8 mouse cellular contexts compared by ENCODE assay signal in genomic region chr12:64966652-64967435, GRCm38 (mm10). TPM values are rescaled to one million over a fixed set of nuclear protein-coding genes. Genes with fewer than 3 reads are reported as not detected.
A peak's percentile ranks its signal among the peaks of the same experiment; 100 is the strongest.
DNase-seq lines count a peak whose midpoint lies in the region; ATAC-seq lines count a peak whose summit lies in the region.

No protein-coding gene starts in this region.

- H3K9ac ChIP-seq in hindbrain, embryonic 12.5 days, result peak overlapping the region; percentile 94
- H3K9ac ChIP-seq in liver, embryonic 16.5 days (ENCODE audit: low read depth, low read length), result peak overlapping the region; percentile 91
- H3K9ac ChIP-seq in stomach, embryonic 14.5 days (replicated peaks; ENCODE audit: low read depth, low read length), result peak overlapping the region; percentile 80

- 4% methylated on average over 19 of the region's 19 CpGs for WGBS in hindbrain, embryonic 12.5 days
- 2% methylated on average over 19 of the region's 19 CpGs for WGBS in liver, embryonic 16.5 days (ENCODE audit: insufficient replicate concordance)
- WGBS in stomach, embryonic 14.5 days, result 3% methylated on average over 19 of the region's 19 CpGs

- peak overlapping the region; percentile 86 for H3K27ac ChIP-seq in hindbrain, embryonic 12.5 days
- H3K27ac ChIP-seq in liver, embryonic 16.5 days (ENCODE audit: low read length), result peak overlapping the region; percentile 69
- H3K27ac ChIP-seq in stomach, embryonic 14.5 days (ENCODE audit: low read length), result peak overlapping the region; percentile 91

- DNase-seq in cerebellum, adult 9-10 months, result peak; percentile 16
- peak; percentile 53 for DNase-seq in 3T3-L1 (ENCODE audit: low read depth, low spot score)
- peak; percentile 30 for DNase-seq in embryo, embryonic 10.5 days (ENCODE audit: low spot score)
- no peak for DNase-seq in urinary bladder, postnatal 10 days (ENCODE audit: low spot score)

- H3K27me3 ChIP-seq in hindbrain, embryonic 12.5 days, result no peaks in the 10 kb centered on the region
- H3K27me3 ChIP-seq in liver, embryonic 16.5 days (ENCODE audit: control insufficient read depth, insufficient read depth, low read depth, low read length), result no peaks in the 10 kb centered on the region
- H3K27me3 ChIP-seq in stomach, embryonic 14.5 days (ENCODE audit: control insufficient read depth, insufficient read depth, low read length), result no peaks in the 10 kb centered on the region

- ATAC-seq in cerebellum, adult (ENCODE audit: insufficient number of reproducible peaks, low FRiP score, low TSS enrichment), result no peak
- ATAC-seq in hindbrain, embryonic 12.5 days (ENCODE audit: low FRiP score), result no peak
- ATAC-seq in liver, embryonic 16.5 days (ENCODE audit: low read depth), result no peak
- ATAC-seq in stomach, embryonic 14.5 days (ENCODE audit: insufficient number of reproducible peaks, insufficient read depth, low FRiP score, low read depth), result no peak

- H3K9me3 ChIP-seq in hindbrain, embryonic 12.5 days (replicated peaks), result no peaks in the 10 kb centered on the region
- no peaks in the 10 kb centered on the region for H3K9me3 ChIP-seq in liver, embryonic 16.5 days (replicated peaks; ENCODE audit: control insufficient read depth, low read length)
- H3K9me3 ChIP-seq in stomach, embryonic 14.5 days (ENCODE audit: control insufficient read depth, low read depth, low read length), result no peaks in the 10 kb centered on the region

- peak overlapping the region; percentile 95 for H3K4me2 ChIP-seq in hindbrain, embryonic 12.5 days (replicated peaks)
- H3K4me2 ChIP-seq in liver, embryonic 16.5 days (ENCODE audit: low read depth, low read length), result peak overlapping the region; percentile 91
- peak overlapping the region; percentile 95 for H3K4me2 ChIP-seq in stomach, embryonic 14.5 days (replicated peaks; ENCODE audit: low read depth, low read length)

- H3K4me1 ChIP-seq in hindbrain, embryonic 12.5 days, result peaks cover 42% of the 10 kb centered on the region
- H3K4me1 ChIP-seq in liver, embryonic 16.5 days (ENCODE audit: control insufficient read depth, low read depth, low read length), result peaks cover 17% of the 10 kb centered on the region
- peaks cover 10% of the 10 kb centered on the region for H3K4me1 ChIP-seq in stomach, embryonic 14.5 days (ENCODE audit: control insufficient read depth, insufficient read depth, low read length)

- H3K4me3 ChIP-seq in hindbrain, embryonic 12.5 days, result peak overlapping the region; percentile 85
- peak overlapping the region; percentile 96 for H3K4me3 ChIP-seq in liver, embryonic 16.5 days (ENCODE audit: low read depth, low read length)
- H3K4me3 ChIP-seq in stomach, embryonic 14.5 days (ENCODE audit: low read depth, low read length), result peak overlapping the region; percentile 90

- H3K36me3 ChIP-seq in hindbrain, embryonic 12.5 days, result no peaks in the 10 kb centered on the region
- no peaks in the 10 kb centered on the region for H3K36me3 ChIP-seq in liver, embryonic 16.5 days (ENCODE audit: control insufficient read depth, insufficient read depth)
- no peaks in the 10 kb centered on the region for H3K36me3 ChIP-seq in stomach, embryonic 14.5 days (ENCODE audit: control insufficient read depth, insufficient read depth, low read length)

RNA-seq across cellular contexts. Expression of gene Togaram1, which starts 1.2 kb away (rescaled TPM):
- 26.7 and 30.0 TPM in 2 replicates for polyA plus RNA-seq in hindbrain, embryonic 12.5 days (2016; fragmentation: Nextera tagmentation; extraction: Ambion mirVana)
- 5.9 TPM in 2 replicates for polyA plus RNA-seq in liver, embryonic 16.5 days (2015; fragmentation: Nextera tagmentation; extraction: Ambion mirVana)
- 39.0 and 44.9 TPM in 2 replicates for polyA plus RNA-seq in stomach, embryonic 14.5 days (2014; fragmentation: Nextera tagmentation; extraction: Ambion mirVana)

RNA-seq across cellular contexts. Expression of gene Klhl28, which starts 1.5 kb away (rescaled TPM):
- polyA plus RNA-seq in hindbrain, embryonic 12.5 days (2016; fragmentation: Nextera tagmentation; extraction: Ambion mirVana), result 22.2 and 23.1 TPM in 2 replicates
- 2.4 and 3.1 TPM in 2 replicates for polyA plus RNA-seq in liver, embryonic 16.5 days (2015; fragmentation: Nextera tagmentation; extraction: Ambion mirVana)
- 18.2 TPM in 2 replicates for polyA plus RNA-seq in stomach, embryonic 14.5 days (2014; fragmentation: Nextera tagmentation; extraction: Ambion mirVana)

RNA-seq across cellular contexts. Expression of gene Gm527, which starts 49.1 kb away (rescaled TPM):
- polyA plus RNA-seq in hindbrain, embryonic 12.5 days (2016; fragmentation: Nextera tagmentation; extraction: Ambion mirVana), result 4.0 and 5.1 TPM in 2 replicates
- polyA plus RNA-seq in liver, embryonic 16.5 days (2015; fragmentation: Nextera tagmentation; extraction: Ambion mirVana), result 0.14 TPM in 1 of 2 replicates, not detected in the other
- polyA plus RNA-seq in stomach, embryonic 14.5 days (2014; fragmentation: Nextera tagmentation; extraction: Ambion mirVana), result 3.1 and 3.6 TPM in 2 replicates
